Mouse (Mus musculus) liver, embryonic 14.5 days (tissue): ENCODE data around the gene Kif5c.

ENCODE experiments used
- CTCF ChIP-seq: IDR thresholded peaks from 2 replicates; pipeline ENCODE4 v1.5.1; 2016; ENCODE audit warnings: antibody characterized with exemption, low read depth, control low read depth
- EP300 ChIP-seq: IDR thresholded peaks from 2 replicates; pipeline ENCODE4 v1.6.1; 2016; ENCODE audit warnings: antibody characterized with exemption, low read depth

GRCm38 (mm10) chr2:49813151-49813550 is 194.1 kb downstream of the Kif5c start:
- TF ChIP-seq EP300 (no peak), CTCF (no peak)
